Mouse (Mus musculus): ENCODE results near the gene Lrrc4c. TPM values are rescaled to one million over a fixed set of nuclear protein-coding genes. Genes with fewer than 3 reads are reported as not detected.

Lrrc4c gene
- polyA plus RNA-seq, 1 experiment from 2014 or later, result 40.0 TPM

GRCm38 (mm10) chr2:96499116-96499882 lies 181.3 kb downstream of the Lrrc4c start:
- H3K36me3 ChIP-seq (ENCODE audit: control insufficient read depth, insufficient read depth, low read length), result no peaks in the 10 kb centered on the region
- no peak for ATAC-seq (ENCODE audit: low read depth)
- no peak overlapping the region for H3K4me3 ChIP-seq (ENCODE audit: low read depth, low read length)
- no peak overlapping the region for H3K4me2 ChIP-seq (ENCODE audit: low read depth, low read length)
- H3K27ac ChIP-seq (ENCODE audit: low read depth, low read length), result no peak overlapping the region
- no peaks in the 10 kb centered on the region for H3K9me3 ChIP-seq (ENCODE audit: control insufficient read depth, low read length)
- no peak overlapping the region for H3K9ac ChIP-seq (replicated peaks; ENCODE audit: low read depth, low read length)
- H3K4me1 ChIP-seq (ENCODE audit: control insufficient read depth, insufficient read depth, low read length), result peaks cover 4% of the 10 kb centered on the region; the same call in 1 of the 2 replicates
- H3K27me3 ChIP-seq (ENCODE audit: control insufficient read depth, insufficient read depth, low read length), result no peaks in the 10 kb centered on the region
- 49% methylated on average over 3 of the region's 3 CpGs for WGBS

GRCm38 (mm10) chr2:96504140-96504539 lies 186.2 kb downstream of the Lrrc4c start:
- Histone ChIP-seq H3K4me2 (ENCODE audit: low read depth, low read length) (no peak overlapping the region), H3K27me3 (ENCODE audit: control insufficient read depth, insufficient read depth, low read length) (no peaks in the 10 kb centered on the region)
- 30% methylated on average over 6 of the region's 6 CpGs for WGBS

GRCm38 (mm10) chr2:96505641-96506040 lies 187.7 kb downstream of the Lrrc4c start:
- Histone ChIP-seq H3K27me3 (ENCODE audit: control insufficient read depth, insufficient read depth, low read length) (no peaks in the 10 kb centered on the region), H3K36me3 (ENCODE audit: control insufficient read depth, insufficient read depth, low read length) (no peaks in the 10 kb centered on the region), H3K4me2 (ENCODE audit: low read depth, low read length) (no peak overlapping the region), H3K27ac (ENCODE audit: low read depth, low read length) (no peak overlapping the region), H3K9me3 (ENCODE audit: control insufficient read depth, low read length) (no peaks in the 10 kb centered on the region), H3K4me3 (ENCODE audit: low read depth, low read length) (no peak overlapping the region), H3K9ac (replicated peaks; ENCODE audit: low read depth, low read length) (no peak overlapping the region), H3K4me1 (ENCODE audit: control insufficient read depth, insufficient read depth, low read length) (peaks cover 4% of the 10 kb centered on the region; the same call in 1 of the 2 replicates)
- no peak for ATAC-seq (ENCODE audit: low read depth)
- 51% methylated on average over 1 of the region's 1 CpGs for WGBS

More at GRCm38 (mm10) chr2:96504140-96504539, 186.2 kb downstream of the Lrrc4c start:
- ATAC-seq (ENCODE audit: low read depth), result peak; percentile 83
- Histone ChIP-seq H3K4me1 (ENCODE audit: control insufficient read depth, insufficient read depth, low read length) (peaks cover 4% of the 10 kb centered on the region; the same call in 1 of the 2 replicates), H3K4me3 (ENCODE audit: low read depth, low read length) (no peak overlapping the region), H3K9me3 (ENCODE audit: control insufficient read depth, low read length) (no peaks in the 10 kb centered on the region), H3K27ac (ENCODE audit: low read depth, low read length) (no peak overlapping the region), H3K36me3 (ENCODE audit: control insufficient read depth, insufficient read depth, low read length) (no peaks in the 10 kb centered on the region), H3K9ac (replicated peaks; ENCODE audit: low read depth, low read length) (no peak overlapping the region)

GRCm38 (mm10) chr2:96508991-96509390 lies 191.0 kb downstream of the Lrrc4c start:
- H3K9me3 ChIP-seq (ENCODE audit: control insufficient read depth, low read length), result no peaks in the 10 kb centered on the region
- ATAC-seq (ENCODE audit: low read depth), result no peak

GRCm38 (mm10) chr2:96537469-96537868 lies 219.5 kb downstream of the Lrrc4c start:
- no peak overlapping the region for H3K9ac ChIP-seq (replicated peaks; ENCODE audit: low read depth, low read length)
- no peak overlapping the region for H3K4me2 ChIP-seq (ENCODE audit: low read depth, low read length)
- H3K27me3 ChIP-seq (ENCODE audit: control insufficient read depth, insufficient read depth, low read length), result no peaks in the 10 kb centered on the region
- no peak overlapping the region for H3K4me3 ChIP-seq (ENCODE audit: low read depth, low read length)
- no peak for ATAC-seq (ENCODE audit: low read depth)
- H3K27ac ChIP-seq (ENCODE audit: low read depth, low read length), result no peak overlapping the region
- no peaks in the 10 kb centered on the region for H3K36me3 ChIP-seq (ENCODE audit: control insufficient read depth, insufficient read depth, low read length)
- H3K9me3 ChIP-seq (ENCODE audit: control insufficient read depth, low read length), result no peaks in the 10 kb centered on the region
- H3K4me1 ChIP-seq (ENCODE audit: control insufficient read depth, insufficient read depth, low read length), result no peaks in the 10 kb centered on the region
- 86% methylated on average over 3 of the region's 3 CpGs for WGBS

More at GRCm38 (mm10) chr2:96508991-96509390, 191.0 kb downstream of the Lrrc4c start:
- Histone ChIP-seq H3K4me2 (ENCODE audit: low read depth, low read length) (no peak overlapping the region), H3K27ac (ENCODE audit: low read depth, low read length) (no peak overlapping the region), H3K36me3 (ENCODE audit: control insufficient read depth, insufficient read depth, low read length) (no peaks in the 10 kb centered on the region), H3K9ac (replicated peaks; ENCODE audit: low read depth, low read length) (no peak overlapping the region), H3K4me3 (ENCODE audit: low read depth, low read length) (no peak overlapping the region), H3K27me3 (ENCODE audit: control insufficient read depth, insufficient read depth, low read length) (no peaks in the 10 kb centered on the region), H3K4me1 (ENCODE audit: control insufficient read depth, insufficient read depth, low read length) (no peaks in the 10 kb centered on the region)
- 71% methylated on average over 1 of the region's 1 CpGs for WGBS

GRCm38 (mm10) chr2:96547171-96547570 lies 229.2 kb downstream of the Lrrc4c start:
- no peaks in the 10 kb centered on the region for H3K4me1 ChIP-seq (ENCODE audit: control insufficient read depth, insufficient read depth, low read length)
- 85% methylated on average over 1 of the region's 1 CpGs for WGBS
- H3K27ac ChIP-seq (ENCODE audit: low read depth, low read length), result no peak overlapping the region
- no peak for ATAC-seq (ENCODE audit: low read depth)
- no peak overlapping the region for H3K4me2 ChIP-seq (ENCODE audit: low read depth, low read length)
- no peaks in the 10 kb centered on the region for H3K36me3 ChIP-seq (ENCODE audit: control insufficient read depth, insufficient read depth, low read length)
- no peaks in the 10 kb centered on the region for H3K9me3 ChIP-seq (ENCODE audit: control insufficient read depth, low read length)
- no peak overlapping the region for H3K4me3 ChIP-seq (ENCODE audit: low read depth, low read length)
- no peak overlapping the region for H3K9ac ChIP-seq (replicated peaks; ENCODE audit: low read depth, low read length)
- H3K27me3 ChIP-seq (ENCODE audit: control insufficient read depth, insufficient read depth, low read length), result no peaks in the 10 kb centered on the region

- no peak overlapping the region for H3K9ac ChIP-seq (replicated peaks; ENCODE audit: low read depth, low read length)
- H3K4me1 ChIP-seq (ENCODE audit: control insufficient read depth, insufficient read depth, low read length), result no peaks in the 10 kb centered on the region
- no peak overlapping the region for H3K4me2 ChIP-seq (ENCODE audit: low read depth, low read length)
- H3K36me3 ChIP-seq (ENCODE audit: control insufficient read depth, insufficient read depth, low read length), result no peaks in the 10 kb centered on the region
- WGBS, result 89% methylated on average over 2 of the region's 2 CpGs
- H3K27ac ChIP-seq (ENCODE audit: low read depth, low read length), result no peak overlapping the region
- no peaks in the 10 kb centered on the region for H3K9me3 ChIP-seq (ENCODE audit: control insufficient read depth, low read length)
- no peak for ATAC-seq (ENCODE audit: low read depth)
- H3K4me3 ChIP-seq (ENCODE audit: low read depth, low read length), result no peak overlapping the region
- H3K27me3 ChIP-seq (ENCODE audit: control insufficient read depth, insufficient read depth, low read length), result no peaks in the 10 kb centered on the region
Measured at GRCm38 (mm10) chr2:96573755-96574154, 255.8 kb downstream of the Lrrc4c start.

- Histone ChIP-seq H3K27me3 (ENCODE audit: control insufficient read depth, insufficient read depth, low read length) (no peaks in the 10 kb centered on the region), H3K4me1 (ENCODE audit: control insufficient read depth, insufficient read depth, low read length) (no peaks in the 10 kb centered on the region), H3K9me3 (ENCODE audit: control insufficient read depth, low read length) (no peaks in the 10 kb centered on the region), H3K27ac (ENCODE audit: low read depth, low read length) (no peak overlapping the region), H3K36me3 (ENCODE audit: control insufficient read depth, insufficient read depth, low read length) (no peaks in the 10 kb centered on the region), H3K9ac (replicated peaks; ENCODE audit: low read depth, low read length) (no peak overlapping the region), H3K4me2 (ENCODE audit: low read depth, low read length) (no peak overlapping the region), H3K4me3 (ENCODE audit: low read depth, low read length) (no peak overlapping the region)
- ATAC-seq (ENCODE audit: low read depth), result no peak
- 76% methylated on average over 8 of the region's 8 CpGs for WGBS
Measured at GRCm38 (mm10) chr2:96577701-96578100, 259.7 kb downstream of the Lrrc4c start.

GRCm38 (mm10) chr2:96580136-96580733 lies 262.3 kb downstream of the Lrrc4c start:
- Histone ChIP-seq H3K36me3 (ENCODE audit: control insufficient read depth, insufficient read depth, low read length) (no peaks in the 10 kb centered on the region), H3K4me2 (ENCODE audit: low read depth, low read length) (no peak overlapping the region), H3K4me3 (ENCODE audit: low read depth, low read length) (no peak overlapping the region), H3K27me3 (ENCODE audit: control insufficient read depth, insufficient read depth, low read length) (no peaks in the 10 kb centered on the region), H3K9me3 (ENCODE audit: control insufficient read depth, low read length) (no peaks in the 10 kb centered on the region), H3K9ac (replicated peaks; ENCODE audit: low read depth, low read length) (no peak overlapping the region), H3K27ac (ENCODE audit: low read depth, low read length) (no peak overlapping the region), H3K4me1 (ENCODE audit: control insufficient read depth, insufficient read depth, low read length) (no peaks in the 10 kb centered on the region)
- no peak for ATAC-seq (ENCODE audit: low read depth)
- WGBS, result 47% methylated on average over 1 of the region's 1 CpGs
